Mouse (Mus musculus): Measurements from ENCODE around the gene Fuz. TPM values are rescaled to one million over a fixed set of nuclear protein-coding genes. Genes with fewer than 3 reads are reported as not detected.
A peak's percentile ranks its signal among the peaks of the same experiment; 100 is the strongest.

The Fuz gene
- polyA plus RNA-seq, 1 experiment from 2014 or later: 13.6 TPM

DNA sequence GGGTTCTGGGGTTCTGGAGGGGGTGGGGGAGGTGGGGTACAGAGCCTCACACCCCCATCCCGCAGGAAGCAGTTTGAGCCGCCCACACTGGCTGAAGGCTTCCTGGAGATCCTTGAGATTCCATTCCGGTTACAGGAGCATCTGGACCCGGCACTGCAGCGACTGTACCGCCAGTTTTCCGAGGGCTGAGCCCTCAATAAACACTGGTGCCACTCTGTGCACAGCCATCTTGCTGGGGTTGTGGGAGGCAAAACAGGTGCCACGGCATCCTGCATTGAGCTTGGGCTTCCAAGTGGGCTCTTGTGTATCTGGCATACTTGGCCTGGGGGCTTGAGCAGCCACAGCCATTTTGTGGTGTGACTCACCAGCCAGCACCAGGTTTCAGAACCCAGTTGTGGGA lies 33.4 kb upstream of the Fuz start:
- Histone ChIP-seq H3K9me3 (no peaks in the 10 kb centered on the region), H3K9ac (no peak overlapping the region), H3K27me3 (replicated peaks) (no peaks in the 10 kb centered on the region), H3K4me3 (no peak overlapping the region), H3K4me2 (no peak overlapping the region), H3K27ac (replicated peaks) (no peak overlapping the region), H3K4me1 (peaks cover 62% of the 10 kb centered on the region), H3K36me3 (peaks cover 59% of the 10 kb centered on the region)
- 80% methylated on average over 8 of the region's 8 CpGs for WGBS
- ATAC-seq (ENCODE audit: extremely low read depth, insufficient number of reproducible peaks, low FRiP score, low TSS enrichment): no peak

DNA sequence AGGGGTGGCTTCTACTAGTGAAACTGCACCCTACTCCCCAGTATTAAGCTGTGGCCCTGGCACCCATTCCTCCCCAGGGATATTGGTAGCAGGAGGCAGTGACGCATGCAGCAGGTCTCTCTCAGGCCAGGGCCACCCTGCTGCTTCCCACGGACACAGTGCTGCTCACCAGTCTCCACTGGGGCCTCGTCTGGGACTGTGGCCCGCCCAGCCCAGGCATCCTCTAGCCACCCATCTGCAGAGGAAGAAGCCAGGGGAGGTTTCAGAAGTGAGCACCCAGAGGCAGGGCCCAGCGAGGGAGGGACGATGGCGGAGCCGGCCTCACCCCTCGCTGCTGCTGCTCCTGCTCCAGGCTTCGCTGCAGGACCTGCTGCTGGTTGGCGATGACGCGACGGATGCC lies 32.7 kb upstream of the Fuz start:
- H3K36me3 ChIP-seq: peaks cover 59% of the 10 kb centered on the region
- no peak overlapping the region for H3K27ac ChIP-seq (replicated peaks)
- H3K9ac ChIP-seq: no peak overlapping the region

DNA sequence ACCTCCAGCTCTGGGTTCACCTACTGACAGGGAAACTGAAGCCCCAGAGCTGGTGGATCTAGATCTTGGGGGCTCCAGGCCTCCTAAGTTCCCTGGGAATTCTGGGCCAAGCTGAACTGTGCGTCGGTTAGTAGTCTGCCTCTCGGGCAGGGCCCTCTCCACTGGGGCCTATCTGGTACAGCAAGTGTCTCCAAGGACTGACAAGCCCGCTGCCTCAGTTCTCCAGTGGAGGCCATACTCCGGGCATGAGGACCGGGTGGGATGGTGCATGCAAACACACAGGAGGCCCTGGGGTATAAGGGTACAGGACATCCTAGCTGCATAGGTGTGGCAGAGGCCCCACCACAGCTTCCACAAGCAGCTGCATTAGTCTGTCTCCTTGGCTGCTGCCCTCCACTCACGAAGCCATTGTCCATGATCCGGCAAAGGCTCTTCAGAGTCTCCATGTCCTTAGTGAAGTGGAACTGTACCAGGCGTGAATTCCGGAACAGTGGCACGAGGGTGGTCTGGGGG lies 31.8 kb upstream of the Fuz start:
- H3K4me1 ChIP-seq: peaks cover 61% of the 10 kb centered on the region
- H3K4me2 ChIP-seq: no peak overlapping the region
- H3K27ac ChIP-seq (replicated peaks): peak overlapping the region; percentile 77
- WGBS: 83% methylated on average over 11 of the region's 11 CpGs
- ATAC-seq (ENCODE audit: extremely low read depth, insufficient number of reproducible peaks, low FRiP score, low TSS enrichment): no peak
- no peak overlapping the region for H3K4me3 ChIP-seq
- peaks cover 58% of the 10 kb centered on the region for H3K36me3 ChIP-seq
- H3K9ac ChIP-seq: peak overlapping the region; percentile 98; the same call in 1 of the 2 replicates
- H3K27me3 ChIP-seq (replicated peaks): no peaks in the 10 kb centered on the region
- no peaks in the 10 kb centered on the region for H3K9me3 ChIP-seq

More for the DNA sequence above, 32.7 kb upstream of the Fuz start:
- Histone ChIP-seq H3K9me3 (no peaks in the 10 kb centered on the region), H3K4me1 (peaks cover 62% of the 10 kb centered on the region), H3K4me2 (no peak overlapping the region), H3K4me3 (no peak overlapping the region), H3K27me3 (replicated peaks) (no peaks in the 10 kb centered on the region)
- no peak for ATAC-seq (ENCODE audit: extremely low read depth, insufficient number of reproducible peaks, low FRiP score, low TSS enrichment)
- 84% methylated on average over 14 of the region's 14 CpGs for WGBS

DNA sequence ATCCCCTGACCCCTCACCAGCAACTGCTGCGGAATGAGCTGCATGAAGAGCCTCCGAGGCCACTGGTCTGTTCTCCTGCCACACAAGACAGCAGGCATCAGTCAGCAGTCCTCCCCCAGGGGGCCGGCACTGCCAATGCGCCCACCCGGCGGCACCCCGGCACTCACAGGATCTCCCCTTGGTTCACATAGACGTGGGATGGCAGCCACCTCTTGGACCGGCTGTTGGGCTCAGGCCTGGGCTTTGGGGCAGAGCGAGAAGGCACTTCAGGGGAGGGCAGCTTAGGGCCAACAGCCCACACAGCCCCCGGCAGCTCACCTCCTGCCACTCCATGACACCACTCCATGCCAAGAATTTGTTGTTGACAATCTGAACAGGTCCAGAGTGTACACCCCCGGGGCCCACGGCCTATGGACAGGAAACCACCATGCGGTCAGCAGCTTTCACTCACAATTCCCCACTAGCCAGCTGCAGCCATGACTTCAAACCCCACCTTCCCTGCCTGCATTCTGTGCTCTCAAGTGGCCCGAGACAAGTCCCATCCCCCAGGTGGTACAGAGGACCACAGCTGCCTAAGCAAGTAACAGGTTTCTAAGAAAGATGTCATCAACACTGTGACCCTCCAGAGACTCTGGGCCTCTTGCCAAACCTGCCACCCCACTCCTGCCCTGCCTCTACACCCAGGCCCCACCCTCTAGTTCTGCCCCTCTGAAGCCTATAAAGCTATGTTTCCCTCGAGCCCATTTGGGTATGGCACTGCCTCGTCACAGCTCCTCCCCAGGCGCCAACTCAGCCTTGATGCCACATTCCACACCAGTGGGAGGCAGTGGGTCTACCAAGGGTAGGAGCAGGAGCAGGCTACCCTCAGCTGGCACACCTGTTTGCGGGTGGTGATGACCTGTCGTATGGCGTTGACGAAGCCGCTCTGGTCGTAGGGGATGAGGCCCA lies 31.0 kb upstream of the Fuz start:
- no peaks in the 10 kb centered on the region for H3K27me3 ChIP-seq (replicated peaks)
- H3K9ac ChIP-seq: peak overlapping the region; percentile 98
- H3K27ac ChIP-seq (replicated peaks): peak overlapping the region; percentile 77
- no peaks in the 10 kb centered on the region for H3K9me3 ChIP-seq
- no peak for ATAC-seq (ENCODE audit: extremely low read depth, insufficient number of reproducible peaks, low FRiP score, low TSS enrichment)
- H3K4me2 ChIP-seq: peak overlapping the region; percentile 92
- H3K4me3 ChIP-seq: no peak overlapping the region
- peaks cover 51% of the 10 kb centered on the region for H3K36me3 ChIP-seq
- H3K4me1 ChIP-seq: peaks cover 61% of the 10 kb centered on the region
- 70% methylated on average over 24 of the region's 24 CpGs for WGBS

DNA sequence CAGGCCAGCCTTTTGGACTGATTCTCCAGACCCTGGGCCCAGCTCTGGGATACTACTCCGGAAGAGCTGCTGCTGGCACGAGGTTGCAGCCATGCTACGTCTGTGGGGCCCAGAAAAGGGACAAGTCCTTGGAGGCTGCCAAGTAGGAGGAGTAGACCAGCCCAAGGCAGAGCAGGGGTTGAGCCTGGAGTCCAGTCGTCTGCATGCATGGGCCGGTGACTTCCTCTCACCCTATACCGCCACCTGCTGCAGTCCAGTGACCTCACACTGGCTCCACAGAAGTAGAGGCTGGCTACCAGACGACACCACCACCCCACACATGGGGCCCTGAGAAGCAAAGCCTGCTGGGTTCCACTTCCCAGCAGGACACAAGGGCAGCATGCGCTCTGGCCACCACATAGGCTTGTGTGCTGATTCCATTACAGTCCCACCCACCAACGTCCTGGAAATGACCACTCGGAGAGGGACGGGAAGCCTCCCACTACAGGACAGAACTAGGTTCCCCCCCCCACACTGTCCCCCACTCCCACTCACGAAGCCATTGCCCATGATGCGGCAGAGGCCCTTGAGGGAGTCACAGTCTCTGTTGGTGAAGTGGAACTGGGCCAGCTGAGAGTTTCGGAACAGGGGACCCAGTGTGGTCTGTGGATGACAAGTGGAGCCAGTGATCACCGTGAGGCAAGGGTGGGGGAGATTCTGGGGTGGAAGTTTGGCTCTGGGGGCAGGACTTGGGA lies 29.4 kb upstream of the Fuz start:
- 37% methylated on average over 15 of the region's 15 CpGs for WGBS
- H3K27ac ChIP-seq (replicated peaks): peak overlapping the region; percentile 77
- peak overlapping the region; percentile 98 for H3K9ac ChIP-seq
- no peaks in the 10 kb centered on the region for H3K9me3 ChIP-seq
- H3K27me3 ChIP-seq (replicated peaks): no peaks in the 10 kb centered on the region
- H3K36me3 ChIP-seq: peaks cover 42% of the 10 kb centered on the region
- ATAC-seq (ENCODE audit: extremely low read depth, insufficient number of reproducible peaks, low FRiP score, low TSS enrichment): 0 out of 2 replicates have a peak, but pooled peaks have one; percentile 0
- peak overlapping the region; percentile 92 for H3K4me2 ChIP-seq
- H3K4me3 ChIP-seq: peak overlapping the region; percentile 81
- peaks cover 60% of the 10 kb centered on the region for H3K4me1 ChIP-seq

DNA sequence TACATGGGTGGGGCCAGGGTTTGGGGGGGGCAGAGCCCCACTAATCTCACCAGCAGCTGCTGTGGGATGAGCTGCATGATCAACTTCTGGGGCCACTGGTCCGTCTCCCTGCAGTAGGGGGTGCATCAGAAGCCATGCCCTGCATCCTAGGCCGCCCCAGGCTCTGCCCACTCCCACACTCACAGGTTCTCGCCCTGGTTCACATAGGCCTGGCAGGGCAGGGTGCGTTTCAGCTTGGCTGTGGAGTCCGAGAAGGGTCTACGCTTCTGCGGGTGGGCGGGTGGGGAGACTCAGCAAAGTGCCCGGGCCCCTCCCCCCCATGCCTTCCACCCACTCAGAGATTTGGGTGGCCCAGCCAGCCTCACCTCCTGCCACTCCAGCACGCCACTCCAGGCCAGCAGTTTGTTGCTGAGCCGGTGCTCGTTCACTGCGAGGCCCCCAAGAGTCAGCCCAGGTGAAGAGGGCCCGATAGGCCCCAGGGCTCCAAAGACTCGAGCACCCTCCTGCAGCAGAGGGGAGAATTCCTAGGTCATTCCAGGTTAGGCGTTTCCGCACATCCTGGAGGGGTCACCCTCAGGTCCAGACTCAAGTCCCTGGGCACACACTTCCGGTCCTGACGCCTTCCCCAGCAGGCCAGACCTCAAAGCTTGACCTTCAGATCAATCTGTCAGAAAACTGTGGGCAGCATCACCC lies 28.7 kb upstream of the Fuz start:
- Histone ChIP-seq H3K9me3 (no peaks in the 10 kb centered on the region), H3K4me3 (peak overlapping the region; percentile 81), H3K36me3 (peaks cover 35% of the 10 kb centered on the region), H3K4me2 (peak overlapping the region; percentile 92), H3K27me3 (replicated peaks) (no peaks in the 10 kb centered on the region), H3K4me1 (peaks cover 60% of the 10 kb centered on the region), H3K27ac (replicated peaks) (peak overlapping the region; percentile 77), H3K9ac (peak overlapping the region; percentile 98)
- WGBS: 61% methylated on average over 19 of the region's 19 CpGs
- no peak for ATAC-seq (ENCODE audit: extremely low read depth, insufficient number of reproducible peaks, low FRiP score, low TSS enrichment)

DNA sequence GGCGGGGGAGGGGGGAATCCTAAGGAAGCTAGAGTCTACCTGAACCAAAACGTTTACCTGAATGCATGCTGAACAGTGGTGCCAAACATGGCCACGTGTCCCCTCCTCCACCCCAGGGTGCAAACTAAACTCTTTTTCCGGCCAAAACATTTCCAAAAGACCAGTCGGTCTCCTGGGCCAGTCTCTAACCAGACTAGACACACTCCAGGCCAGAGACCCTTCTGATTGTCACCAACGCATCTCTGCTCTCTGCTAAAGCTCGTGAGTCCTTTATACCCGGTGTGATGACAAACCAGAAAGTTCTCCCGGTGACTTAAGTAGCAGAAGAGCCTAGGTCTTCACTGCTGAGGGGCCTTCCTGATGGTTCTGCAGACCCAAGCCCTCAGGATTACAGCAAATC lies 28.1 kb upstream of the Fuz start:
- H3K27ac ChIP-seq (replicated peaks): peak overlapping the region; percentile 99; the same call in 1 of the 2 replicates

DNA sequence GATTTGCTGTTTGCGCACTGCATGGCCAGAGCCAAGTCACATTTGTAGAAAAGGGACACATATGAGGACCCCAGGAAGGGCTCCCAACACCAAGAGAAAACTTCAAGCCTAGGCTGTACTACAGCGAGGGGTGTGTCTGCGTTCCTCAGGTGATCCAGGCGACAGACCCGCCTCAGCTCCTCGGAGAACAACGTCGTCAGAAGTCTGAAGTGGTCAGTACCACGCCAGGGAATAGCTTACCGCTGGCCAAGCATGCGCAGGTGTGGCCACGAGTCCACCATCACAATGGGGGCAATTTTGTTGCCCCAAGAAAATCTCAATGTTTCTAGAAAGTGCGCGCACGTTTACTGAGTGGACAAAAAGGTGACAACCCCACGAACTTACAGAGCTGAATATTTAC lies 27.4 kb upstream of the Fuz start:
- Histone ChIP-seq H3K4me1 (peaks cover 73% of the 10 kb centered on the region), H3K36me3 (peaks cover 22% of the 10 kb centered on the region), H3K27me3 (replicated peaks) (no peaks in the 10 kb centered on the region), H3K4me3 (peak overlapping the region; percentile 81), H3K9me3 (no peaks in the 10 kb centered on the region), H3K9ac (peak overlapping the region; percentile 98), H3K4me2 (peak overlapping the region; percentile 92), H3K27ac (replicated peaks) (peak overlapping the region; percentile 99)
- no peak for ATAC-seq (ENCODE audit: extremely low read depth, insufficient number of reproducible peaks, low FRiP score, low TSS enrichment)
- WGBS: 6% methylated on average over 16 of the region's 16 CpGs

More for the DNA sequence above, 28.1 kb upstream of the Fuz start:
- no peak for ATAC-seq (ENCODE audit: extremely low read depth, insufficient number of reproducible peaks, low FRiP score, low TSS enrichment)
- 45% methylated on average over 9 of the region's 9 CpGs for WGBS
- H3K9me3 ChIP-seq: no peaks in the 10 kb centered on the region
- H3K4me3 ChIP-seq: peak overlapping the region; percentile 81
- H3K4me2 ChIP-seq: peak overlapping the region; percentile 92
- H3K36me3 ChIP-seq: peaks cover 28% of the 10 kb centered on the region
- peaks cover 66% of the 10 kb centered on the region for H3K4me1 ChIP-seq
- H3K27me3 ChIP-seq (replicated peaks): no peaks in the 10 kb centered on the region
- peak overlapping the region; percentile 98 for H3K9ac ChIP-seq

DNA sequence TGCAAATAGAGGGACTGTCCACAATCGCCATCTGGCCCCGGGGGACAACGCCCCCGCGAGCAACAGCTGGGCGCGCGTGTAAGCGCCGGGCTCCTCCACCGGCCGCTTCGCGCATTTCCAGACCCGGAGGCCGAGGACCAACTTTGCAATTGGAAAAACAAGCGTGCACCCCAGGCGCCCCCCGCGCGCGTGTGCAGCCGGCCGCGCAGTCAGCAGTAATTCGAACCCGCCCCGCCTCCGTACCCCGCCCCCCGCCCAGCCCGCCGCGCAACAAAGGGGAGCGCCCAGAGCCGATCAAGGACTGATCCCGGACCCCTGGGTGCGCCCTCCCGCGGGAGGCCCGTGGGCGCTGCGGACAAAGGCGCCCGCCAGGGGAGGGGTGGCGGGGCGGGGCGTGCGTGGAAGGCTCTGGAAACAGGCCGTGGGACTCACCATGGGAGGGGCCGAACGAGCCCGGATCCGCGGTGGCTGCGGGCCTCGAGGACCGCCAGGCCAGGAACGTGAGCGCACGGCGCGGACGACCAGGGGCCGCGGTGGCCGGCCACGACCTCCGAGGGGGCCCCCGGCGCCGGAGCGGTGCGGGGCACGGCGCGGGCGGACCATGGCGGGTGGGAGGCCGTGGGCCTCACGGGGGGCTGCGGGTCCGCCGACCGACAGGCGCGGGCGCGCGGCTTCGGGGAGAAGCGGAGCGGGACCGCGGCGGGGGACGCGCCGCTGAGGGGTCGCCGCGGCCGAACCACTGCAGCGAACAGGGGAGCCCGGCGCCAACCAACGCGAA lies 26.8 kb upstream of the Fuz start:
- H3K36me3 ChIP-seq: peaks cover 15% of the 10 kb centered on the region
- ATAC-seq (ENCODE audit: extremely low read depth, insufficient number of reproducible peaks, low FRiP score, low TSS enrichment): peak; percentile 48
- H3K27me3 ChIP-seq (replicated peaks): no peaks in the 10 kb centered on the region
- H3K27ac ChIP-seq (replicated peaks): peak overlapping the region; percentile 99
- H3K9me3 ChIP-seq: no peaks in the 10 kb centered on the region
- peak overlapping the region; percentile 92 for H3K4me2 ChIP-seq
- H3K9ac ChIP-seq: peak overlapping the region; percentile 98
- H3K4me1 ChIP-seq: peaks cover 73% of the 10 kb centered on the region
- under 1% methylated on average over 85 of the region's 108 CpGs for WGBS
- peak overlapping the region; percentile 81 for H3K4me3 ChIP-seq

DNA sequence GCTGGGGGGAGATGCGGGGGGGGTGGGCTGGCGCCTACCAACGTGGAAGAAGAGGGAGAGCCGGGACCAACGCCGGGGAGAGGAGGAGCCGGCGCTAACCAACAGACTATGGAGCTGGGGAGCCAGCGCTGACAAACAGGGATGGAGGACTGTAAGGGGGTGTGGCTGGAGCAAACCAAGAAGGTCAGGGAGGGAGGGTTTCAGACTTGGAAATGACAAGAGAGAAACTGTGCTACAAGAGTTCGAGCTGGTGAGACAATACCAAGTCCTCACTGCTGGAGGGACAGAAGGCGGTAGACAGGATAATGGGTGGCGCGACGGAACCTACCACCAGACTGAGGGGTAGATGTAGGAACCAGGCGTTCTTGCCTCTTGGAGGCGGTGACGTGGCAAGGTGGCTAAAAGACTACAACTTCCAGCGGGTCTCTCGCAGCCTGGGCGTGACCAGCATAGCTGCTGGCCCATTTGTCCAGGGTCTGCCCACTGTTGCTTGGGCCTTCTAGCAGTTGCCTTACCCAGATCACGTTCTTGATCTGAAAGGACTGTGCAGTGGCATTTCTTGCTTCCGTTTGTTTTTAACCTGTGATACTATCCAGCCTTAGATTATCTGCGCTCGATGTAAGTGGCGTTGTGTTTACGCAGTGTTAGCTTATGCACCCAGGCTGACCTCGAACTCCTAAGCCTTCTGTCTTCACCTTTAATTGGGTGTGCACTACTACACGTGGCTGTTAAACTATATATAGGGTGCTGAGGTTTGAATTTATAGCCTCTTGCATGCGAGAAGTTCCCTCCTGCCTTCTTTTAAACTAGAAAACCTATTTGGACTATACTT lies 26.0 kb upstream of the Fuz start, which contains the start of gene Ptov1:
Gene Ptov1, minus strand, starts transcription at position 92 of the 832 bp plus-strand sequence.
- peak; percentile 82 for ATAC-seq (ENCODE audit: extremely low read depth, insufficient number of reproducible peaks, low FRiP score, low TSS enrichment)
- Histone ChIP-seq H3K36me3 (peaks cover 7% of the 10 kb centered on the region), H3K9me3 (no peaks in the 10 kb centered on the region), H3K4me3 (peak within 1 kb of the TSS; percentile 81), H3K4me1 (peaks cover 66% of the 10 kb centered on the region), H3K4me2 (peak within 1 kb of the TSS; percentile 92), H3K27ac (replicated peaks) (peak within 1 kb of the TSS; percentile 99), H3K27me3 (replicated peaks) (no peaks in the 10 kb centered on the region), H3K9ac (peak within 1 kb of the TSS; percentile 98)
- WGBS: 5% methylated on average over 29 of the region's 29 CpGs

Data from heart, embryonic 13.5 days (tissue).